Mouse (Mus musculus): ENCODE results near the gene Dchs2. TPM values are rescaled to one million over a fixed set of nuclear protein-coding genes. Genes with fewer than 3 reads are reported as not detected.

Gene Dchs2
- polyA plus RNA-seq, 1 experiment from 2014 or later: 0.20 TPM

GRCm38 (mm10) chr3:83368500-83369068, 240.8 kb downstream of the Dchs2 start:
- no peaks in the 10 kb centered on the region for H3K36me3 ChIP-seq
- no peaks in the 10 kb centered on the region for H3K27me3 ChIP-seq
- H3K9me3 ChIP-seq: no peaks in the 10 kb centered on the region
- no peak overlapping the region for H3K27ac ChIP-seq (replicated peaks)
- no peak overlapping the region for H3K9ac ChIP-seq (replicated peaks)
- no peak for ATAC-seq (ENCODE audit: low FRiP score, low read depth)
- H3K4me2 ChIP-seq (replicated peaks): no peak overlapping the region
- no peaks in the 10 kb centered on the region for H3K4me1 ChIP-seq
- 89% methylated on average over 9 of the region's 9 CpGs for WGBS
- no peak overlapping the region for H3K4me3 ChIP-seq

DNA sequence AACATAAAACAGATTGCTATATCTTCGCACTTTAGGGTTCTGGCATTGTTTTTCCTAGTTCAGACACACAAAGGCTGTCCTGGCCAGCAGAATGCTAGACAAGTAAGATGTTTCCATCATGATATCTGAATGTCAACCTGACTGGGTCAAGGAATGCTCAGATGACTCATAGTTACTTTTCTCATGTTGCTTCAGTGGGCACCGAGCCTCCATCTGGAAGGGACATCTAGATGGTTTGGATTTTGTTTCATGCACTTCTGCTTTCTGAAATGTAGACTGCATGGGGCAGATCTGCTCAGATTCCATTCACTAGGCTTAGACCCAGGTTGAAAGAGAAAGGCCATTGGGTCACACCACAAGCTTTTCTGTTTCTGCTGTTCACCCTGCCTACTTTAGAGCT, 242.1 kb downstream of the Dchs2 start:
- WGBS: 84% methylated on average over 2 of the region's 2 CpGs
- H3K4me3 ChIP-seq: no peak overlapping the region
- no peak overlapping the region for H3K27ac ChIP-seq (replicated peaks)
- ATAC-seq (ENCODE audit: low FRiP score, low read depth): no peak
- H3K9ac ChIP-seq (replicated peaks): no peak overlapping the region
- H3K4me1 ChIP-seq: no peaks in the 10 kb centered on the region
- no peaks in the 10 kb centered on the region for H3K36me3 ChIP-seq
- no peak overlapping the region for H3K4me2 ChIP-seq (replicated peaks)
- H3K9me3 ChIP-seq: no peaks in the 10 kb centered on the region
- H3K27me3 ChIP-seq: no peaks in the 10 kb centered on the region

DNA sequence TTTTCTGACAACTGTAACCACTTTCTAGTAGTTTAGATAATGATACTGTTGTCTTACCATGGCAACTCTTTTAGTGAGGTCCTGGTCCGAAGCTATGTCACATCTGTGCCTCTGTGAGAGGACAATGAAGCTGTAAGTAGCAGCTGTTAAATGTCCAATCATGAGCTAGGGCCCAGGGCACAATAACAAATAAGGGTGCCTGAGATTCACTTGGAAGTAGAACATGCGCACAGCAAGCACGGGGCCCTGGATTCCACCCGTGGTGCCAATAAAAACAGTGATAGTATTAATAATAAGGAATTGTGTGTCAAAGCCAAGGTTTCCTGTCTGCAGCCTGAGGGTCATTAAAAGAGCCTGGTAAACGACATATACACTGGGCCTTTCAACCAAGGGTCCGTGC, 246.6 kb downstream of the Dchs2 start:
- WGBS: 74% methylated on average over 6 of the region's 6 CpGs
- Histone ChIP-seq H3K36me3 (no peaks in the 10 kb centered on the region), H3K4me3 (no peak overlapping the region), H3K4me2 (replicated peaks) (no peak overlapping the region), H3K4me1 (no peaks in the 10 kb centered on the region), H3K9me3 (no peaks in the 10 kb centered on the region), H3K9ac (replicated peaks) (no peak overlapping the region), H3K27ac (replicated peaks) (no peak overlapping the region), H3K27me3 (no peaks in the 10 kb centered on the region)
- ATAC-seq (ENCODE audit: low FRiP score, low read depth): no peak

GRCm38 (mm10) chr3:83376834-83377233, 249.1 kb downstream of the Dchs2 start:
- 92% methylated on average over 6 of the region's 6 CpGs for WGBS
- H3K4me1 ChIP-seq: no peaks in the 10 kb centered on the region
- H3K36me3 ChIP-seq: no peaks in the 10 kb centered on the region
- no peaks in the 10 kb centered on the region for H3K9me3 ChIP-seq
- H3K27me3 ChIP-seq: no peaks in the 10 kb centered on the region
- H3K4me3 ChIP-seq: no peak overlapping the region
- no peak overlapping the region for H3K4me2 ChIP-seq (replicated peaks)
- no peak overlapping the region for H3K9ac ChIP-seq (replicated peaks)
- no peak overlapping the region for H3K27ac ChIP-seq (replicated peaks)
- ATAC-seq (ENCODE audit: low FRiP score, low read depth): no peak

Other genes starting within 250 kb of the Dchs2 start
- 0.03 TPM in 1 of 2 replicates, not detected in the other for gene Lrat, start 224.0 kb upstream of the Dchs2 start, polyA plus RNA-seq (2016; fragmentation: Nextera tagmentation; extraction: Ambion mirVana)
- 0.43 TPM in 1 of 2 replicates, not detected in the other for gene Fgg, start 120.2 kb upstream of the Dchs2 start, polyA plus RNA-seq (2016; fragmentation: Nextera tagmentation; extraction: Ambion mirVana)
- 0.58 TPM in 1 of 2 replicates, not detected in the other for gene Fga, start 101.9 kb upstream of the Dchs2 start, polyA plus RNA-seq (2016; fragmentation: Nextera tagmentation; extraction: Ambion mirVana)
- gene Fgb, start 78.1 kb upstream of the Dchs2 start, polyA plus RNA-seq (2016; fragmentation: Nextera tagmentation; extraction: Ambion mirVana): 0.17 TPM in 1 of 2 replicates, not detected in the other
- 112 and 115 TPM in 2 replicates for gene Plrg1, start 72.4 kb upstream of the Dchs2 start, polyA plus RNA-seq (2016; fragmentation: Nextera tagmentation; extraction: Ambion mirVana)